Mouse (Mus musculus): ENCODE measurements around the gene Pxdn. TPM values are rescaled to one million over a fixed set of nuclear protein-coding genes. Genes with fewer than 3 reads are reported as not detected.

Pxdn gene
- total RNA-seq, 1 experiment: 53.7 TPM

GRCm38 (mm10) chr12:29961041-29961440 lies 23.6 kb downstream of the Pxdn start:
- TF ChIP-seq ZNF384 (IDR thresholded peaks at IDR 0.05; ENCODE audit: low read depth, low read length): no peak
- no peak for TF ChIP-seq ZC3H11A (IDR thresholded peaks at IDR 0.05; ENCODE audit: borderline replicate concordance, low read depth, low read length)
- no peak for TF ChIP-seq HCFC1 (IDR thresholded peaks at IDR 0.05; ENCODE audit: borderline replicate concordance, insufficient read depth, low read length)
- no peak for TF ChIP-seq CHD2 (IDR thresholded peaks at IDR 0.05; ENCODE audit: low read depth, low read length)
- TF ChIP-seq MAFK (IDR thresholded peaks at IDR 0.05; ENCODE audit: insufficient read depth, low read depth, low read length): no peak
- no peak overlapping the region for H3K4me3 ChIP-seq (ENCODE audit: insufficient read depth in 1 of 2, low read depth in 1 of 2, low read length in 2 of 2, poor library complexity in 1 of 2, severe bottlenecking in 1 of 2)
- in situ Hi-C loops (cut with MboI; ENCODE audit: low sequenced_read_pairs in 2 of 2, unreplicated experiment in 2 of 2): no loop called here
- H3K9me3 ChIP-seq (ENCODE audit: control insufficient read depth, insufficient read depth, low read depth, low read length): no peaks in the 10 kb centered on the region
- H3K4me1 ChIP-seq (ENCODE audit: control insufficient read depth in 2 of 2, insufficient read depth in 2 of 2, low read length in 2 of 2, poor library complexity in 1 of 2): no peaks in the 10 kb centered on the region
- no peak for DNase-seq (ENCODE audit: low read depth, low spot score)
- H3K27ac ChIP-seq (ENCODE audit: insufficient read depth, low read depth, low read length, poor library complexity, severe bottlenecking): no peak overlapping the region
- H3K9ac ChIP-seq (ENCODE audit: insufficient read depth, low read depth, low read length, poor library complexity, severe bottlenecking): no peak overlapping the region
- no peaks in the 10 kb centered on the region for H3K36me3 ChIP-seq (ENCODE audit: control insufficient read depth, insufficient read depth, low read length, poor library complexity, severe bottlenecking)

GRCm38 (mm10) chr12:29965016-29965415 lies 27.6 kb downstream of the Pxdn start:
- Histone ChIP-seq H3K4me3 (ENCODE audit: insufficient read depth in 1 of 2, low read depth in 1 of 2, low read length in 2 of 2, poor library complexity in 1 of 2, severe bottlenecking in 1 of 2) (no peak overlapping the region), H3K9me3 (ENCODE audit: control insufficient read depth, insufficient read depth, low read depth, low read length) (no peaks in the 10 kb centered on the region), H3K9ac (ENCODE audit: insufficient read depth, low read depth, low read length, poor library complexity, severe bottlenecking) (no peak overlapping the region), H3K27ac (ENCODE audit: insufficient read depth, low read depth, low read length, poor library complexity, severe bottlenecking) (no peak overlapping the region), H3K36me3 (ENCODE audit: control insufficient read depth, insufficient read depth, low read length, poor library complexity, severe bottlenecking) (no peaks in the 10 kb centered on the region), H3K4me1 (ENCODE audit: control insufficient read depth in 2 of 2, insufficient read depth in 2 of 2, low read length in 2 of 2, poor library complexity in 1 of 2) (no peaks in the 10 kb centered on the region)
- DNase-seq (ENCODE audit: low read depth, low spot score): no peak
- in situ Hi-C loops (cut with MboI; ENCODE audit: low sequenced_read_pairs in 2 of 2, unreplicated experiment in 2 of 2): no loop called here
- no peak for TF ChIP-seq HCFC1 (IDR thresholded peaks at IDR 0.05; ENCODE audit: borderline replicate concordance, insufficient read depth, low read length)
- TF ChIP-seq CHD2 (IDR thresholded peaks at IDR 0.05; ENCODE audit: low read depth, low read length): no peak
- no peak for TF ChIP-seq ZC3H11A (IDR thresholded peaks at IDR 0.05; ENCODE audit: borderline replicate concordance, low read depth, low read length)
- TF ChIP-seq ZNF384 (IDR thresholded peaks at IDR 0.05; ENCODE audit: low read depth, low read length): no peak
- no peak for TF ChIP-seq MAFK (IDR thresholded peaks at IDR 0.05; ENCODE audit: insufficient read depth, low read depth, low read length)

GRCm38 (mm10) chr12:29971795-29972464 lies 34.5 kb downstream of the Pxdn start:
- TF ChIP-seq ZC3H11A (IDR thresholded peaks at IDR 0.05; ENCODE audit: borderline replicate concordance, low read depth, low read length) (no peak), ZNF384 (IDR thresholded peaks at IDR 0.05; ENCODE audit: low read depth, low read length) (no peak)
- Histone ChIP-seq H3K36me3 (ENCODE audit: control insufficient read depth, insufficient read depth, low read length, poor library complexity, severe bottlenecking) (no peaks in the 10 kb centered on the region), H3K9me3 (ENCODE audit: control insufficient read depth, insufficient read depth, low read depth, low read length) (no peaks in the 10 kb centered on the region), H3K4me3 (ENCODE audit: insufficient read depth in 1 of 2, low read depth in 1 of 2, low read length in 2 of 2, poor library complexity in 1 of 2, severe bottlenecking in 1 of 2) (no peak overlapping the region), H3K9ac (ENCODE audit: insufficient read depth, low read depth, low read length, poor library complexity, severe bottlenecking) (no peak overlapping the region), H3K4me1 (ENCODE audit: control insufficient read depth in 2 of 2, insufficient read depth in 2 of 2, low read length in 2 of 2, poor library complexity in 1 of 2) (no peaks in the 10 kb centered on the region), H3K27ac (ENCODE audit: insufficient read depth, low read depth, low read length, poor library complexity, severe bottlenecking) (no peak overlapping the region)
- in situ Hi-C loops (cut with MboI; ENCODE audit: low sequenced_read_pairs in 2 of 2, unreplicated experiment in 2 of 2): loop anchor here in 1 of 2 experiments (10.0 kb wide), 1 partner anchor 57 kb away; no protein-coding TSS in a partner anchor
- DNase-seq (ENCODE audit: low read depth, low spot score): no peak

GRCm38 (mm10) chr12:29972533-29972932 lies 35.1 kb downstream of the Pxdn start:
- Histone ChIP-seq H3K4me3 (ENCODE audit: insufficient read depth in 1 of 2, low read depth in 1 of 2, low read length in 2 of 2, poor library complexity in 1 of 2, severe bottlenecking in 1 of 2) (no peak overlapping the region), H3K27ac (ENCODE audit: insufficient read depth, low read depth, low read length, poor library complexity, severe bottlenecking) (no peak overlapping the region), H3K9ac (ENCODE audit: insufficient read depth, low read depth, low read length, poor library complexity, severe bottlenecking) (no peak overlapping the region), H3K36me3 (ENCODE audit: control insufficient read depth, insufficient read depth, low read length, poor library complexity, severe bottlenecking) (no peaks in the 10 kb centered on the region), H3K4me1 (ENCODE audit: control insufficient read depth in 2 of 2, insufficient read depth in 2 of 2, low read length in 2 of 2, poor library complexity in 1 of 2) (no peaks in the 10 kb centered on the region), H3K9me3 (ENCODE audit: control insufficient read depth, insufficient read depth, low read depth, low read length) (no peaks in the 10 kb centered on the region)
- TF ChIP-seq ZNF384 (IDR thresholded peaks at IDR 0.05; ENCODE audit: low read depth, low read length) (no peak), CHD2 (IDR thresholded peaks at IDR 0.05; ENCODE audit: low read depth, low read length) (no peak), ZC3H11A (IDR thresholded peaks at IDR 0.05; ENCODE audit: borderline replicate concordance, low read depth, low read length) (no peak), HCFC1 (IDR thresholded peaks at IDR 0.05; ENCODE audit: borderline replicate concordance, insufficient read depth, low read length) (no peak), MAFK (IDR thresholded peaks at IDR 0.05; ENCODE audit: insufficient read depth, low read depth, low read length) (no peak)
- in situ Hi-C loops (cut with MboI; ENCODE audit: low sequenced_read_pairs in 2 of 2, unreplicated experiment in 2 of 2): loop anchor here in 1 of 2 experiments (10.0 kb wide), 1 partner anchor 58 kb away; no protein-coding TSS in a partner anchor
- DNase-seq (ENCODE audit: low read depth, low spot score): no peak

All from ES-E14 (cell line).